Mouse (Mus musculus) embryonic facial prominence, embryonic 14.5 days (tissue): ENCODE results near the gene Fstl3. TPM values are rescaled to one million over a fixed set of nuclear protein-coding genes. Genes with fewer than 3 reads are reported as not detected.
A peak's percentile ranks its signal among the peaks of the same experiment; 100 is the strongest.
"Not testable (repeated sequence)": the region's sequence is repeated elsewhere in the genome, so short reads cannot be mapped to it uniquely, and the experiment has no call there.

ENCODE experiments used
- ATAC-seq: fragments of 200-750 bp; cut with Nextera tagmentation; 2 replicates; pipeline ENCODE4 v1.8.0; 2017; ENCODE audit warnings: low read depth, moderate number of reproducible peaks, moderate TSS enrichment
- DNase-seq: peaks from one replicate; pipeline ENCODE4 v3.0.0-alpha.2; 2015; ENCODE audit warnings: low spot score
- H3K27ac ChIP-seq: fragments of 300-500 bp; sonication (generic); replicated peaks from 2 replicates; pipeline ENCODE4 v1.5.1; 2014; ENCODE audit warnings: low read depth, mild to moderate bottlenecking, low read length, moderate library complexity
- H3K27me3 ChIP-seq: fragments of 300-500 bp; sonication (generic); replicated peaks from 2 replicates; pipeline ENCODE4 v1.6.1; 2014; ENCODE audit warnings: low read length; ENCODE audit not compliant: control insufficient read depth, insufficient read depth
- H3K36me3 ChIP-seq: fragments of 300-500 bp; sonication (generic); 2 replicates; pipeline ENCODE4 v1.6.1; 2014; ENCODE audit warnings: low read length, mixed read lengths; ENCODE audit not compliant: control insufficient read depth, insufficient read depth
- H3K4me1 ChIP-seq: fragments of 300-500 bp; sonication (generic); 2 replicates; pipeline ENCODE4 v1.6.1; 2014; ENCODE audit warnings: antibody characterized with exemption, low read length; ENCODE audit not compliant: control insufficient read depth, insufficient read depth
- H3K4me2 ChIP-seq: fragments of 300-500 bp; sonication (generic); 2 replicates; pipeline ENCODE4 v1.6.1; 2014; ENCODE audit warnings: low read depth, mild to moderate bottlenecking, low read length, moderate library complexity, mixed read lengths
- H3K4me3 ChIP-seq: fragments of 300-500 bp; sonication (generic); 2 replicates; pipeline ENCODE4 v1.5.1; 2014; ENCODE audit warnings: low read depth, mild to moderate bottlenecking, low read length
- H3K9ac ChIP-seq: fragments of 300-500 bp; sonication (generic); 2 replicates; pipeline ENCODE4 v1.6.1; 2014; ENCODE audit warnings: low read depth, mild to moderate bottlenecking, low read length, moderate library complexity, mixed read lengths
- H3K9me3 ChIP-seq: fragments of 300-500 bp; sonication (generic); 2 replicates; pipeline ENCODE4 v1.6.1; 2016; ENCODE audit warnings: low read length; ENCODE audit not compliant: control insufficient read depth
- WGBS: fragments of 180-500 bp; shearing (Covaris S2); extraction: QIAGEN DNeasy Blood & Tissue Kit; methylation state at CpG from one replicate; pipeline ENCODE4 v1.1.7; 2014; 5-methylcytosine and 5-hydroxymethylcytosine counted together
- polyA plus RNA-seq: library from polyadenylated mRNA; unstranded; fragments of >200 nt; fragmentation: Nextera tagmentation; extraction: Ambion mirVana; gene quantifications from 2 replicates; pipeline ENCODE4 v1.2.1, GENCODE M21; 2014

Gene Fstl3
- polyA plus RNA-seq, 1 experiment from 2014 or later, result 10.7 TPM

DNA sequence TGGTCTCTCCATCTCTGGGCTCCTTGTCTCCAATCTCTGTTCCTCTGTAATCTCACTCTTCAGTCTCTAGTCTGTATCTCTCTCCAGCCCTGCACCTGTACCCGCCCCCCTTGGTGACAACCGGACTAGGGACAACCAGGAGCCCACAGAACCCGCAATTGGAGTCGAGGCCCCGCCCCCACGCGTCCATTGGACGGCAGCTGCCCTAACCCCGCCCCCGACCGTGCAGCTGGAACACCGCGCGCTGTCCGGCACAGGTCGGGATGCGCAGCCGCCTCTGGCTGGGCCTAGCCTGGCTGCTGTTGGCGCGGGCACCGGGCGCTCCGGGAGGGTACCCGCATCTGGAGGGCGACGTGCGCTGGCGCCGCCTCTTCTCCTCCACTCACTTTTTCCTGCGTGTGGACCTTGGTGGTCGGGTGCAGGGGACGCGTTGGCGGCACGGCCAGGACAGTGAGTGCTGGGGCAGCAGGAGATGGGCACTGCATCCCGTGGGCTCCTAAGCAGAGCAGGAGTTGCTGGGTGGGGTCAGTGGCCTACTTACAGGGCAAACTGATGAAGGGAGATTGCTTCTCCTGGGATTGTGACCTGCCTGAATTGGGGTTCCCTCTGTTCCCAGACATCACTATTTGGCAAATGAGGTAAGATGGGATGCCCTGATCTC lies 22.1 kb upstream of the Fstl3 start, which contains the start of gene Fgf22:
Fgf22 (plus strand) TSS at position 221 of the 661 bp plus-strand sequence.
- peak within 1 kb of the TSS; percentile 56 for H3K9ac ChIP-seq
- H3K36me3 ChIP-seq, result peaks cover 39% of the 10 kb centered on the region
- H3K4me2 ChIP-seq, result peak within 1 kb of the TSS; percentile 63
- no peak within 1 kb of the TSS for H3K27ac ChIP-seq
- H3K27me3 ChIP-seq, result no peaks in the 10 kb centered on the region
- DNase-seq (peak; percentile 65), ATAC-seq (peak; percentile 85)
- no peaks in the 10 kb centered on the region for H3K9me3 ChIP-seq
- WGBS, result 0% methylated on average over 36 of the region's 36 CpGs
- H3K4me1 ChIP-seq, result no peaks in the 10 kb centered on the region
- H3K4me3 ChIP-seq, result peak within 1 kb of the TSS; percentile 33

GRCm38 (mm10) chr10:79755854-79756253 lies 21.2 kb upstream of the Fstl3 start:
- Histone ChIP-seq H3K27me3 (no peaks in the 10 kb centered on the region), H3K27ac (no peak overlapping the region), H3K36me3 (peaks cover 47% of the 10 kb centered on the region), H3K4me1 (no peaks in the 10 kb centered on the region), H3K9me3 (no peaks in the 10 kb centered on the region), H3K4me3 (no peak overlapping the region), H3K9ac (no peak overlapping the region), H3K4me2 (no peak overlapping the region)
- ATAC-seq, result no peak
- WGBS, result 75% methylated on average over 3 of the region's 3 CpGs
- DNase-seq, result no peak

GRCm38 (mm10) chr10:79756660-79757059 lies 20.4 kb upstream of the Fstl3 start:
- Histone ChIP-seq H3K27ac (no peak overlapping the region), H3K9ac (no peak overlapping the region), H3K36me3 (peaks cover 55% of the 10 kb centered on the region), H3K27me3 (no peaks in the 10 kb centered on the region), H3K4me3 (no peak overlapping the region), H3K4me2 (no peak overlapping the region), H3K4me1 (no peaks in the 10 kb centered on the region), H3K9me3 (no peaks in the 10 kb centered on the region)
- 90% methylated on average over 20 of the region's 24 CpGs for WGBS
- ATAC-seq, result no peak
- DNase-seq, result no peak

GRCm38 (mm10) chr10:79759675-79760074 lies 17.4 kb upstream of the Fstl3 start:
- peaks cover 64% of the 10 kb centered on the region for H3K36me3 ChIP-seq
- H3K27ac ChIP-seq, DNase-seq, H3K9me3 ChIP-seq, H3K27me3 ChIP-seq, H3K4me1 ChIP-seq, H3K4me3 ChIP-seq, H3K9ac ChIP-seq, ATAC-seq, H3K4me2 ChIP-seq: not testable (repeated sequence)
- WGBS, result 95% methylated on average over 1 of the region's 1 CpGs

DNA sequence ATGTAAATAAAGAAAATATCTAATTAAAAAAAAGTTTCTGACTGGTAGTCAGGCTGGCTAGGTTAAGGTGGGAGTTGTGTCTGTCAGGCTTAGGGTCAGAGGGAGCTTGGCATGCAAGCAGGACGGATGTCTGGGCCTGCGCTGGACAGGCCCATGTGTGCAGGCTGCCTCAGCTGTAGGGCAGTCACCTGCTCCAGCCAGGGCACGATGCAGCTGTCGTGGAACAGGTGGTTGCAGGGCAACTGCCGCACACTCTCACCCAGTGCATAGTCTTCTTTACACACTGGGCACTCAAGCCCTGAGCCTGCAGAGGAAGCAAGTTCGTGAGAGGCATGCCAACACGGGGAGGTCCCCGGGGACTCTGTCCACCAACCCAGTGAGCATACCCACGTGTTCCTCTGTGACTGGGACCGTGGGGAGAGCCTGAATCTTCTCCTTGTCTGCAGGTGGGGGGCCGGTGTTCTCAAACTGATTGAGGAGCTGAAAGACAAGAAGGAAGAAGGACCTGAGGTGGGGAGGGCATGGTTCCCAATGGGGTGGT lies 16.4 kb upstream of the Fstl3 start:
- WGBS, result 88% methylated on average over 10 of the region's 11 CpGs
- Histone ChIP-seq H3K4me1 (peaks cover 14% of the 10 kb centered on the region), H3K27ac (no peak overlapping the region), H3K4me3 (no peak overlapping the region), H3K9me3 (no peaks in the 10 kb centered on the region), H3K9ac (no peak overlapping the region), H3K36me3 (peaks cover 63% of the 10 kb centered on the region), H3K27me3 (no peaks in the 10 kb centered on the region), H3K4me2 (no peak overlapping the region)
- ATAC-seq (no peak), DNase-seq (no peak)

DNA sequence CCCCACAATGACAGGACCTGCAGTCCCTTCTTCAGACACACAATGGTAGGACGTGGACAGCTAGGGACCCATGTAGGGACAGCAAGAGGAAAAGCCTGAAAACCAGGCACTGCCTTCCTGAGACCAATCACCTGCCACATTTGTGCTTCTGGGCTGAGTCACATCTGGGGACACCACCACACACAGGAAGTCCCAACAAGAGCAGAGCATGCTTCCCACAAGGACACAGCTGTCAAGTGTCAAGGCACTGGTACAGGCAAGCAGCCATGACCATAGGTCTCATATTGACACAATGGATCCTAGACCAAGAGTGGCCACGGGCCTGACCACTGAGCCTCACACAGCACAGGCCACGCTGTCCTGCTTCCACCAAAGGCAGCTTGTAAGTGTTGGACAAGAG lies 14.2 kb upstream of the Fstl3 start:
- no peak for ATAC-seq
- Histone ChIP-seq H3K36me3 (peaks cover 41% of the 10 kb centered on the region), H3K4me3 (no peak overlapping the region), H3K4me1 (peaks cover 18% of the 10 kb centered on the region), H3K27ac (no peak overlapping the region), H3K27me3 (no peaks in the 10 kb centered on the region), H3K9me3 (no peaks in the 10 kb centered on the region), H3K4me2 (no peak overlapping the region), H3K9ac (0 out of 2 replicates have a peak overlapping the region, but pooled peaks have one; percentile 25)
- WGBS, result 86% methylated on average over 3 of the region's 3 CpGs
- no peak for DNase-seq

DNA sequence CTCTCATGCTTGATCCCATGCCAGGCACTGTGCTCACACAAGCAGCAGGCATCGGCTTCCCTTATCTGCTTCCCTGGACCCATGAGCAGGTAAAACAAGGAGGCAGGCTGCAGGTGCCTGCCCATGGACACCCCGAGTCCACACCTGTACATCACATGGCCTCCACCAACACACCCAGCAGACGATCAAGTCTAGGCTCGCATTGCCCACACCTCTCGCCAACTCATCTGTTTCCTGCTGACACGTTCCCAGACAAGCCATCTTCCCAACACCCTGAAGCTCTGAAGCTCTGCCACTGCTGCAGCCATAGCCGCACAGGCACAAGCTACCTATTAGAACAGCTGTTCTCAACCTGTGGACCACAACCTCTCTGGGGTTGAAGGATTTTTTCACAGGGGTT lies 12.8 kb upstream of the Fstl3 start:
- no peaks in the 10 kb centered on the region for H3K9me3 ChIP-seq
- no peak for DNase-seq
- WGBS, result 64% methylated on average over 6 of the region's 7 CpGs
- no peak overlapping the region for H3K4me2 ChIP-seq
- H3K4me3 ChIP-seq, result no peak overlapping the region
- peaks cover 28% of the 10 kb centered on the region for H3K36me3 ChIP-seq
- no peak overlapping the region for H3K27ac ChIP-seq
- peaks cover 20% of the 10 kb centered on the region for H3K4me1 ChIP-seq
- no peak for ATAC-seq
- H3K27me3 ChIP-seq, result no peaks in the 10 kb centered on the region
- peak overlapping the region; percentile 25; the same call in 1 of the 2 replicates for H3K9ac ChIP-seq

DNA sequence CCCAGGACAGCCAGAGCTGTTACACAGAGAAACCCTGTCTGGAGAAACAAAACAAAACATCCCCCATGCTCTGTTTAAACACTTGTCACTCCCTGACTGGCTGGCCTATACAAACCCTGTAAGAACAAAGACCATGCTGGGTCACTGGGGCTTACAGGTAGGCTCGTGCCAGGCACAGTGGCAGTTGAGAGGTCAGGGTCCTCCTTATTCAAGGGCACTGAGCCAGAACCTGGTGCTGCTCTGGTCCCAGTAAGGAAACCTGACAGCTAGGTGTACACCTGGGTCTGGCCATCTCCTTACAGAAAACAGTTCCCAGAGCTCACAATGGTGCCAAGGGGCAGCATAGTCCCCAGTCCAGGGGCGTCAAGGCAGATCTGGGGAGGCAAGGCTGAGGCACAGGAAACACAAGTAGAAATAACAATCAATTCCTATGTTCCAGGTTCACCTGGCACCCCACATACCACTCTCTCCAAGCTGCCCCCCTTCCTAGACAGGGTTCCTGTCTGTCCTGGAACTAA lies 11.8 kb upstream of the Fstl3 start:
- no peak for DNase-seq
- H3K9ac ChIP-seq, result peak overlapping the region; percentile 97
- peak overlapping the region; percentile 90 for H3K4me2 ChIP-seq
- H3K36me3 ChIP-seq, result peaks cover 23% of the 10 kb centered on the region
- H3K9me3 ChIP-seq, result no peaks in the 10 kb centered on the region
- H3K27ac ChIP-seq, result no peak overlapping the region
- H3K27me3 ChIP-seq, result no peaks in the 10 kb centered on the region
- 78% methylated on average over 2 of the region's 2 CpGs for WGBS
- ATAC-seq, result no peak
- H3K4me1 ChIP-seq, result peaks cover 20% of the 10 kb centered on the region
- peak overlapping the region; percentile 94 for H3K4me3 ChIP-seq
